Mouse (Mus musculus): ENCODE measurements around the gene Prrx2.
A peak's percentile ranks its signal among the peaks of the same experiment; 100 is the strongest.

Prrx2 gene

DNA sequence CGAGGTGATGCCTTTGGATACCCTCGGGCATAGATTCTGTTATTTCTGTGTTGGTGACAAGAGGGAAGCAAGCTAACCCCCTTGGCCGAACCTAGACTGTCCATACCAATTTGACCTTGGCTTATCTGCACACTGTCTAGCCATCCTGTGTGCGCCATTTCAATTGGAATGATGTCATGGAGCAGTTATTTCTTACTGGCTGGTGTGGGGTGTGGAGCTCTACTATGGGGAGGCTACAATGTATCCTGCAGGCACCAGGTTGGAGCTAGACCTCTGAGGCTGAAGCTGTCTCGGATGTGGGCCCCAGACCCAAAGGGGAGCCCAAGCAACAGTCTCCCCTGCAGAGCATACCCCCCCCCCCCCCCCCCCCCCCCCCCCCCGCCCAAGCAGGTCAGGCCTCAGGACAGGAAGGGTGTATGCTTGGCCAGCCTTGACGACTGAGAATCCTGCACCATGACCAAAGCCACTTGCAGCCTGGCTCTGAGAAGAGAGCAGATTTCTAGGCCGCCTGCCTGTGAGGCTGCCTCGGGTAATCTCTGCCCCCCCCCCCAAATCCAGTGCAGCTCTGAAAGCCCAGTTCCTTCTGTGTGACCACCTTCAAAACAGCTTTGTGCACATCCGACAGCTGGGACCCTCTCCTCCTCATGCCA is at the start of gene Prrx2:
Gene Prrx2 (plus strand): TSS at position 600 of the 650 bp plus-strand sequence.
- DNase-seq (ENCODE audit: low spot score in 2 of 2): no peak

DNA sequence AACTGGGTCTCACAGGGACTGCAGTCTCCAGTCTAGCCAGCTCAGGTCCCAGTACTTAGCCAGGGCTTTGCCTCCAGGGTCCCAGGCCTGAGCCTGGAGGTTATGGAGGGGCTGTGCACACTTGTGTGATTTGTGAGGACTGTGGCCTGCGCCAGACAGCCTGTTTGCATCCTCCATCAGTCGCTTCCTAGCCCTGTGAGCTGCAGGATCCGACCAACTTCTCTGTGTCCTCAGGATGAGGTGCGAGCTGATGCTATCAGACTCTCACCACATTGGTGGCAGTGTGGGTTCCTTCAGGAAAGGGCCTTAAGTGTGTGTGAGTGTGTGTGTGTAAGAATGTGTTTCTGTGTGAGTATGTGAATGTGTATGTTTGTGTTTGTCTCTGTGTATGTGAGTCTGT is 47.3 kb upstream of the Prrx2 start:
- no peak for DNase-seq (ENCODE audit: low spot score in 2 of 2)

DNA sequence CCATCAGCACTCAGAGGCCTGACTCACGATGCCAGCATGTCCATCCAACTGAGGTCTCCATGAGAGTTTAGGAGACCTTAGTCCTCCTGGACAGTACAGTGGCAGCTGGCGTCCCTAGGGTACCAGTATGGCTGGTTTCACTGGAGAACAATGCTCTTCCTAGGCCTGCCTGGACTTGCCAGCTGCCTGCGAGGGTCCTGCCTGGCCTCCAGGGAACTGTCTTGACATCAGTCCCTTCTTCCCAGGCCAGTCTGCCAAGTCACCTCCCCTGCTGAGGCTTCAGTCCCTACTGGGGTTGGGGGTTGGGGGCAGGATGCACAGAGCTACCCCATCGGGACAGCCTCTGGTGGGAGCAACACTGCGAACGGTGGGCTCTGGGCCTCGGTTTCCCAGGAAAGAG is 42.7 kb upstream of the Prrx2 start:
- no peak for DNase-seq (ENCODE audit: low spot score in 2 of 2)

DNA sequence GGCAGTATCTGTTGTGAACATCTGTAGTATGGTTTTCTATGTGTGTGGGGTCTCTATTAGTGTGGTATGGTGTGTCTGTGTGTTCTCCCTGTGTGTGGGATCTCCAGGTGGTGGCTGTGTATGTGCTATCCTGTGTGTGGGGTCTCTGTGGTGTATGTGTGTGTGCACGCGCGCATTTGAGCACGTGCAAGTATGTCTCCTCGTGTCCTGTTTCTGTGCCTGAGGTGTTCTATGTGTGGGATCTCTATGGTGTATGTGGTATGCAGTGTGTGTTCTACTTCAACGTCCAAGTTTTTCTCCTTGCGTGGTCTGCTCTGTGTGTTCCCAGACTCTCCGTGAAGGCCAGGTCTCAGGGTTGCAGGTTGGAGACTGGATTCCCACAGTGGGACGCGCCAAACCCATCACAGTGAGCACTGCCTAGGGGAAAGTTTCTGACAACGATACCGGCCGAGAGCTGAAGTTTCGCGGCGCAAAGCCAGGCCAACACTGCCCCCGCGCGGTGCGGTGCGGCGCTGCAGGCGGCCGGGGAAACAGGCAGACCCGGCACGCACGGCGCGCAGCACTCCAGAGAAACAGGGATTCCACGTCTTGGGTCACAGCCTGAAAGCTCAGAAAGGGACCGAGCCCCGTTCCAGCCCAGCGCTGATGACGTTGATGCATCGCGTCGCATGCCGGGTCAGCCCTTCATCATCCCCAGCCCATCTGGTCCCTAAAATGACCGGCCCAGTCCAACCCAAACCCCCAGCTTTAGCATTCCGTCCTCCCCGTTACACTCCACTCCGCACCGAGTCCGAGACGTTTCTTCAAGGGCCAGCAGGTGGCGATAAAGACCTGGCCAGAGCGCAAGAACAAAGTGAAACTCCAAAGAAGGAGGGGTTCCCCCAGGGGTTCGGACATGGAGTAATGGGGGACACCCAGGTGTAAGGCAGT is 40.3 kb upstream of the Prrx2 start:
- DNase-seq (ENCODE audit: low spot score in 2 of 2): peak; percentile 94 to 96

DNA sequence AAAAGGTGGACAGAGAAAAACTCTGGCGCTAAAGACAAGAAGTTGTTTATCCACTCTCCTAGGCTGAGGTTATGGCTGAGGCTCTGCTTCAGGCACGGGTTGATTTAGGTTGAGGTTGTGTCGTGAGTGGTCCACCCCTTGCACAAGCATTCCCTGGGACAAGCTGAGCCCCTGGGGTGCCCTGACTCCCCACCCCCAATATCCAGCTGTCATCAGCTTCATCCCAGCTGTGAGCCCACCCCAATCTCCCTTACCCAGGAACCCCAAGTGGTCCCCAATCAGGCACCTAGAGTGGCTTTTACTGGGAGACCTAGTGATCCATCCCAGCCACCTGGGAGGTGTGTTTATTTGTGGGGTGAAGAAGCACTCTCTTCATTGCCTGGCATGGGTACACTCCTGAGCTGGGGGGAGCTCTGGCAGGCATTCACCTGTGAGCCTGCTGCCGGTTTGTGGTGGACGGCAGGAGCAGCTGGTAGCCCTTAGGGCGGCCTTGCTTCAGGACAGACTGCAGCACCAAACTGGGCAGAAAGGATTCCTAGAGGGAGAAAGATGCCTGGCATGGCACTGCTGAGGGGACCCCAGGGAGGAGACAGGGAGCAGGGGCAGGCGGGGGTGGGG is 39.4 kb upstream of the Prrx2 start:
- DNase-seq (ENCODE audit: low spot score in 2 of 2): no peak

DNA sequence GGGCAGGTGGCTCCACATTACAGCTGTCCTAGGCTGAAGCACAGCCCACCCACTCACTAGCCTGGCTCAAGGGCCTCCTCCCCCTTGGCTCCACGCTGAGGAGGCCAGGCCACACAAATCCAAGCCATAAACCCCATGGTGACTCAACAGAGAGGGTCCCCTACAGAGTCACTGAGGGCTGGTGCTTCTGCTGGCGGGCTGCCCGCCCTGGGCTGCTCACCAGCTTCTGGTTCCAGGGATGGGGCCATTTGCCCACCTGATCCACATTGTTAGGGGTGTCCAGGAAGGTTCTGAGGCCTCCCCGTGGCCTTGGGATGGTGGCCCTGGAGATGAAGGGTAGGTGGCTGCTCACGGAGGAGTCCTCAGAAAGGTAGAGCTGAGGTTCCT is 38.9 kb upstream of the Prrx2 start:
- no peak for DNase-seq (ENCODE audit: low spot score in 2 of 2)

DNA sequence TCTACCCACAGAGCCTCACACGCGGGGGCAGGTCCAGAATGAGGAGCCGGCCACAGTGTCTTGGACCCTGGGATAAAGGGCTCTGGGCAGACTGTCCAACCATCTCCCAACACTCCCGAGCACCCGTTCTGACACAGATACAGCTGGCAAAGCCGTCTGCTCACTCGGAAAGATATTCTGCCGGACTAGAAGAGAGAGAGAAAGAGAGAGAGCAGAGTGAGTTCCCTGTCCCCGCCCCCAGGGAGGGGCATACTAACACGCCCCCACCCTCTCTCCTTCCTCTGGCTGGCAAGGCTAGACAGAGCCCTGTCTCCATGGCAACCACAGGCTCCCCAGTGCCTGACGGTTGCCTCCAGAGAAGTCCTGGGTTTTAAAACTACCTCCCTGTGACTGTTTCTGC is 38.4 kb upstream of the Prrx2 start:
- DNase-seq (ENCODE audit: low spot score in 2 of 2): peak in 1 of 2 experiments; percentile 74

DNA sequence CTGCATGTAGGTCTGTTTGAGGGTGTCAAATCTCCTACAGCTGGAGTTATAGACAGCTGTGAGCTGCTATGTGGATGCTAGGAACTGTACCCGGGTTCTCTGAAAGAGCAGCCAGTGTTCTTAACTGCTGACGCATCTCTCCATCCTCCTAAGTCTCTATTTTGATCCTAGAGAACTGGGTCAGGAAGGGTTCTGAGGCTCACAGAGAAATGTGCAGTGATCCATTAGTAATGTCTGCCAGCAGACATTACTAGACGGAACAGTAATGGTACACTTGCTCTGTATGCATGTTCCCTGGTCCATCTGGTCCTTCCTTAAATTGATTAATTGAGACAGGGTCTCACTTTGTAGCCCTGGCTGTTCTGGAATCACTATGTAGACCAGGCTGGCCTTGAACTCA is 35.3 kb upstream of the Prrx2 start:
- DNase-seq (ENCODE audit: low spot score in 2 of 2): no peak

DNA sequence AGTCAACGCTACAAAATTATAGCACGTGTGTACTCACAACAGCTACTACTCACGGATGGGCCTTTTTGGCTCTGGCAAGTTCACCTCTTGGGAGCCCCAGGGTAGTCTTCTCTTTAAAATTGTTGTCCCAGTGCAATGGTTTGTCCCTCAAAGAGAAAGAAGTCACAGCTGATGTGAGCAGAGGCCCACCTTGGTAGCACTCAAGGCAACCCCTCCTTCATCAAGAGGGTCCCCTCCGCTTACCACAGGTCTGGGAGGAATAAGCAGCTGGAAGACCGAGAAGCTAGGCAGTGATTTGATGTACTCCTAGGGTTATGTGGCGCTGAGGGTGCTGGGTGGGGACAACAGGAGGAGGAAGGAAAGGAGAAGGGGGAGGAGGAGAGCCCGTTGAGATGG is 34.1 kb upstream of the Prrx2 start:
- no peak for DNase-seq (ENCODE audit: low spot score in 2 of 2)

DNA sequence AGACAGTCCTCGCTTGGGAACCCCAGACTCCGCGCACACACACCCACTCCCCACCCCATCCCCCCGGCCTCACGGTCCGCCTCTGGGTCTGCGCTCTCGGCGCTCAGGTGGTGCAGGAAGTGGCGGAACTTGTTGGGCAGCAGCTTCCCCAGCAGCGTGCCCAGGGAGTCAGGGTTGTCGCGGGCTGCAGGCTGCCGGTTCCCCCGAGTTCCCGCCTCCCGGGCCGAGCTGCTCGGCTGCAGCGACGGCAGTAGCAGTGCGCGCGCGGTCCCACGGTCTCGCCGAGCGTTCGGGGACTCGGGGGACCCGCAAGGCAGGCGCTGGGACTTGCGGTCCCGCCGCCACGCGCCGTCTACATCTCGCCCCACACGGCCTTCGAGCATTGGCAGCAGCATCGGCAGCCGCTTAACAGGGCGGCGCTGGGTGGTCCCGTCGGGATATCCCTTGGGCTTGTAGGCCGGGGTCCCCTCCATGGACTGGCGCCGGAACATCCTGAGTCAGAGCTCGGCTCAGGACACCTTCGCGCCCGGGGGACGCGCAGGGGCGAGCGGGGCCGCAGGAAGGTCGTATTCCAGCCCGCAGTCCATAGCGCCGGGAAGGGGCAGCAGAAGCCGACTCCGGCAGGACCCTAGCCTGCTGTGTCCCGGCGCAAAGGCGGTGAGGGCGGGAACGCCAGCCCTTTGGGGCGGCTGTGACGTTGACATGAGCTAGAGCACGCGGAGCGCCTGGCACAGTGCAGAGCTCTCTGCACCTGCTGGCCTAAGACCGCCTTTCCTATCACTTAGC is 33.5 kb upstream of the Prrx2 start:
- DNase-seq (ENCODE audit: low spot score in 2 of 2): peak in 1 of 2 experiments; percentile 30

DNA sequence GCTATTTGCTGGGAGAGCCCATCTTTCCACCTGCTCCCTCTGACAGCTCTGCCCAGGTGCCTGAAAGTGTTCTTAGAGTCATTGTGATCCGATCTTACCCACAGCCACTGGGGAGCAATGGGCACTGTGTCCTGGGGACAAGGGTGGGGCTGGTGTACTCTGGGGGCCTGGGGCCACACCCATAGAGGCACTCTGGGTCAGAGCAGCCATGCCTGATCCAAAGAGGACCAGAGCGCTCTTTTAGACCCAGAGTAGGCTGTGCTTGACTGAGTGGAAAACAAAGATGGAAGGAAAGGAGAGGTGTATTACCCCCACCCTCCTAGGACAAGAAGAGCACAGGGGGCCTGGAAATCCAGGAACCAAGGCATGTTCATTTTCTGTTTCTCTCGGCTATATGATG is 31.2 kb upstream of the Prrx2 start, which contains the start of gene 1700001O22Rik:
Gene 1700001O22Rik (minus strand): TSS at position 58 of the 400 bp plus-strand sequence.
- no peak for DNase-seq (ENCODE audit: low spot score in 2 of 2)

DNA sequence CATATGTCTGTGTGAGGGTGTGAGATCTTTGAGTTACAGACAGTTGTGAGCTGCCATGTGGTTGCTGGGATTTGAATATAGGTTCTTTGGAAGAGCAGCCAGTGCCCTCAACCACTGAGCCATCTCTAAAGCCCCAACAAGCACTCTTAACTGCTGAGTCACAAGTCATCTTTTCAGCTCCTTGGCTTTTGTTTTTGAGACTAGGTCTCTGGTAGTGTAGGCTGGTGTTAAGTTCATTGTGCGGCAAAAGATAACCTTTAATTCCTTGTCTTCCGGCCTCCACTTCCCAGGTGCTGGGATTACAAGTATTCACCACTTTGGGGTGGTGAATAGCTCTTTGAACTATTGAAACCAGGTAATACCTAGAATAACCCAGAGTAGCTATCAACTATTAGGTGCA is 28.8 kb upstream of the Prrx2 start:
- no peak for DNase-seq (ENCODE audit: low spot score in 2 of 2)

DNA sequence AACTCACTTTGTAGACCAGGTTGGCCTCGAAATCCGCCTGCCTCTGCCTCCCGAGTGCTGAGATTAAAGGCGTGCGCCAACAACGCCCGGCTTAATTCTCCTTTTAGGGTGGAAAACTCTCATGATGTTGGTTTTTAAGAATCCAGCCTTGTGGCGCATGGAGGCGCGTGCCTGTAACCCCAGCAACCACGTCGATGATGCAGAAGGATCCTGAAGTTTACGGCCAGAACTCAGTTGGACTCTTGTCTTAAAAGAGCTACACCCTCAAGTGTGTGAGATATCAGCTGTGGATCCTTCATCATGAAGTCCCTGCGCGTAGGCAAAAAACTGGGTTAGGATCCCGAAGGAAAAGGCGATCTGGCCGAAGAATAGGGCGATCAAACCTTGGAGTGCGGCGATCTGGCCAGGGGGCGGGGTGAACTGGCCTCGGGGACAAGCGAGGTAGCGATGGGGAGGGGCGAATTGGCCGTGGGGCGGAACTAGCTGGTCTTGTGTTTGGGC is 27.6 kb upstream of the Prrx2 start:
- no peak for DNase-seq (ENCODE audit: low spot score in 2 of 2)

DNA sequence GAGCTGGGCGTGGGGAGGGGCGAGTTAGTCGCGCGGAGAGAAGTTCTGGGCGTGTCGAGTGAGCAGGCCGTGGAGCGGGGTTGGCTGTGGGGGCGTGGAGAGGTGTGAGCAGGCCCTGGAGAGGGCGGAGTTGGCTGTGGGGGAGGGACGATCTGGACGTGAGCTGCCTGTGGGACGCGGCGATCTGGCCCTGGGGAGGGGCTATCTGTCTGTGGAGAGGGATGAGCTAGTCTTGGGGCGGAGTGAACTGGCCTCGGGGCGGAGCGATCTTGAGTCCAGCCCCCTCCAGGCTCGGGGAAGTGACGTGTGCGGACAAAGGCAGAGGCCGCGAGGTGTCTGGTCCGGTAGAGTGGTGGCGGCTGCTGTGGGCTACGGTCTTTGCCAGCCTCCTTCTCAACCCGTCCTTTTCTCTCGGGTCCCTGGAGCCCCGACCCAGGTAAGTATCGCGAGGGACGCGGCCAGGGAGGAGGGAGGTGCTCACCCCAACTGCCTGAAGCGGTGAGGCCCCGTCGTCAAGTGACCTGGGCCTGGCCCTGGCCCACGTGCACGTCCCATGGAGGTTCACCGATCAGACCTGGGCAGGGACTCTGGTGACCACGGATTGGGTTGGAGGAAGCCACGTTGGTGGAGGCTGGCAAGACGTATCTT is 27.0 kb upstream of the Prrx2 start, which contains the start of gene Ntmt1:
Gene Ntmt1 (plus strand): TSS at position 179 of the 648 bp plus-strand sequence.
- peak; percentile 95 to 100 for DNase-seq (ENCODE audit: low spot score in 2 of 2)

DNA sequence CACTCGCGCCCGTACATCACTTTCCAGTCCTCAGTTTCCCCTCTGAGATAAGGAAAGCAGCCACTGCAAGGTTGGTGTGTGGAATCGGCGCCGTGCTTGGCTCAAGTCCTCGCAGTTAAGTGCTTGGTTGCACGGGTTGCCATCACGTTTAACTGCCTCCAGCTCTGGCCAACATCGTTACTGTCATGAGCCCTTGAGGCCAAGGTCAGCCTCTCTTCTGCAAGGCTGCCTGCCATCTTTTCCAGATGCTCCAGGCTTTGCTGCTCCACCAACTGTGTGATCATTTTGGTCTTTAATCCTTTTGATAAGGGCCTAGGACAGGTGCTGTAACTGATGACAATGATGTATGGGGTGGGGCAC is 26.5 kb upstream of the Prrx2 start:
- no peak for DNase-seq (ENCODE audit: low spot score in 2 of 2)

DNA sequence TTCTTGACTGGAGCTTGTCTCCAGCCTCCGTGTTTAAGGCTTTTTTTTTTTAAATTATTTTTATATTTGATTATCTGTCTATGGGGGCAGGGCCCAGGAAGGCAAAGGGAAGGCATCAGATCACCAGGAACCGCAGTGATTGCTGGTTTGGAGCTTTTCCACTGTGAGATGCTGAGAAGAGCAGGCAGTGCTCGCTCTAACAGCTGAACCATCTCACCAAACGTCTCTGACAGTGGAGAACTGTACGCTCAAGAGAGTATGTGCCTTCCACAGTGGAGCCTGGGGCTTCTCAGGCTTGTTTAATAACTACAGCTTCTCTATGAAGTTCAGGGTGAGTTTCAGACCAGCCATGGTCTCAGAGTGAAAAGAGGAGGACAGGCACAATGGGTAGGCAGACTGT is 25.3 kb upstream of the Prrx2 start:
- no peak for DNase-seq (ENCODE audit: low spot score in 2 of 2)

DNA sequence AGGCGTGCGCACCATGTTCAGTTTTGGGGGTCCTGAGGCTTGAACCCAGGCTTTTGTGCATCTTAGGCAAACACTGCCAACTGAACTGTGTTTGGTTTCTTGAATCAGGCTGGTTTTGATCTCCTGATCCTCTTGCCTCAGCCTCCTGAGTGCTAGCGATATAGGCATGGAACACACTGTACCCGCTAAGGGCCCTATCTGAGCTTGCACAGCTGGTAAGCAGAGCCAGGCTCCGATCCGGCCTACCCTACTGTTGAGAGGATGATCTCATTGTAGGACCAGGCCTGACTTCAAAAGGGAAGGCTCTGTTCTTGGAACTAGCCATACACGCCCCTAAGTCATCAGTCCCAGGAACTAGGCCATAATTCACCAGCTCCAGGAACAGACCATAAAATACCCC is 24.2 kb upstream of the Prrx2 start:
- no peak for DNase-seq (ENCODE audit: low spot score in 2 of 2)

DNA sequence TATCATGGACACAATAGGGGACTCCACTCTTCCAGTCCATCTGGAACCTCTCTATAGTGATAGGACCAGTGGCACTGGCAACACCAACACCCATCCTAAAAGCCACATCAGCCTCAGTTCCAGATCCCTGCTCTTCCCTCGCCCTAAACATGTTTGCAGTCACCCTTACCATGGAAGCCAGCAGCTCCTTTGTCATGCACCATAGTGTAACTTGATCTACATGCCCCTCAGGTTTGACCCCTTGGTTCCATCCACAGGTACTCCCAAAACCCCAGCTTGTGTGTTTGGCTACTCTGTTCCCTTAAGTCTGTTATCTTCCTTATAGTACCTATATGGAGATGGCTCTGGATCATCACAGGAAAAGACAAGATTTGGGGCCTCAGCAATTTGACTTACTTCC is 18.4 kb upstream of the Prrx2 start:
- DNase-seq (ENCODE audit: low spot score in 2 of 2): no peak

DNA sequence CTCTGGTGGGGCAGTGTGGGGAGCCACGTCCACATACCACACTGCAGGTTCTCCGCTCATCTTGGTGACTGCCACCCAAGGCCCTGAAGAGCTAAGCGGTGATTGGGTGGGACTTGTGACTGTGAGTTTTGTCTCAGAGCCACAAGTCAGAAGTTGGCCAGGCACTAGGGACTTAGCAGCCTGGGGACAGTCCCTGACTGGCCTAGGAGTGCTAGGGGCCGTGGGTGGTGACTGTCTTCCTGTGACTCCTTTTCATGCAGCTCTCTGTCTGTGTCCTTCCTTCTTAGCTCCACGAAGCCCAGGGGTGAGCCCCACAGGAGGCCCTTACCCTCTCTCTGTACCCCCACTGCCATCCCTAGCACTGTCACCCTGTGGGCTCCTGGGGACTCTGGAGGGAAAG is 14.9 kb upstream of the Prrx2 start:
- DNase-seq (ENCODE audit: low spot score in 2 of 2): no peak

DNA sequence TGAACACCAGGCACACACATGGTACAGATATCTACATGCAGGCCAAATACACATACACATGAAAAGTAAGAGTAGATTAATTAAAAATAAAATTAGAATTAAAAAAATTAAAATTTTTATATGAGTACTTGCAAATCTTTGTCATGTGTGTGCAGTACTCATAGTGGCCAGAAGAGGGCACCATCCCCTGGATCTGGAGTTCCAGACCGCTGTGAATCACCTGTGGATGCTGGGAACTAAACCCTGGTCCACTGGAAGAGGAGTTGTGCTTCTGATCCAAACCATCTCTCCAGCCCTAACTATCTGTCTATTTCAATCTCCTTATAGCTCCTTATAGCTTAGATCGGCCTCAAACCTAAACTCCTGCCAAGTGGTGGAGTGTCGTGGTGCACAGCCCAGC is 13.7 kb upstream of the Prrx2 start:
- no peak for DNase-seq (ENCODE audit: low spot score in 2 of 2)

DNA sequence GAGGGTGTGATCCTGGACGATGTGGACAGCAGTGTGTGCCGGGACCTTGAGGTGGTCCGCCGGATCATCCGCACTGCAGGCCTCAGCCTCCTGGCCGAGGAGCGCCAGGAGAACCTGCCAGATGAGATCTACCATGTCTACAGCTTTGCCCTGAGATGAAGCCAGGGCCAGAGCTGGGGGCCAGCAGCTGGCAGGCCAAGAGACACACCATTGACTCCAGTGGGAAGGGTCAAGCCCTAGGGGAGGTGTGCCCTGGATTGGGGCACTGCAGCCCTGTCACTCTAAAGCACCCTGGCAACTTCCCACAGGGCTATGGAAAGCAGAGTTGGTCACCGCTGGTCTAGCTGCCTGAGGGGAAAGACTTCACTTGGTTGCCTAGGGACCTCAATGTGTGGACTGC is 12.3 kb upstream of the Prrx2 start:
- no peak for DNase-seq (ENCODE audit: low spot score in 2 of 2)

Measured in spleen, postnatal 10 days (tissue).